Mouse (Mus musculus): Measurements from ENCODE around the gene Kdm2a.
A peak's percentile ranks its signal among the peaks of the same experiment; 100 is the strongest.

GRCm38 (mm10) chr19:4306190-4306577 lies 91.9 kb downstream of the Kdm2a start, which contains the start of gene Grk2:
- 0 out of 2 replicates have a peak, but pooled peaks have one; percentile 32 for TF ChIP-seq CTCF (IDR thresholded peaks at IDR 0.05; ENCODE audit: borderline replicate concordance, insufficient read depth, low read length)
- no peak; the same call in 1 of the 2 replicates for TF ChIP-seq POLR2A (IDR thresholded peaks at IDR 0.05; ENCODE audit: low read depth, low read length)

Measured in embryonic fibroblast, embryonic 13.5 days (primary cell).